Mouse (Mus musculus) ES-Bruce4 (cell line): ENCODE measurements at regions not wholly inside any gene's neighbourhood (a gene's known extent, or its start where the extent isn't known, plus 50 kb on each side); places are given as distances from the start of the nearest gene placed in this dataset.

Source experiments
- CTCF ChIP-seq: IDR thresholded peaks from one replicate; pipeline ENCODE4 v1.8.1; 2011; ENCODE audit warnings: low read depth, low read length
- EP300 ChIP-seq: IDR thresholded peaks from 2 replicates; pipeline ENCODE4 v1.6.1; 2011; ENCODE audit warnings: low read depth, low read length; ENCODE audit not compliant: insufficient read depth
- POLR2A ChIP-seq: IDR thresholded peaks from one replicate; pipeline ENCODE4 v1.8.1; 2011; ENCODE audit warnings: low read length; ENCODE audit not compliant: insufficient read depth

GRCm38 (mm10) chr4:7450991-7451390, 787.9 kb downstream of the Car8 start:
- TF ChIP-seq CTCF (no peak), POLR2A (no peak), EP300 (no peak)
